Mouse (Mus musculus) heart, adult 18-20 months (tissue): ENCODE results near the gene Limch1. TPM values are rescaled to one million over a fixed set of nuclear protein-coding genes. Genes with fewer than 3 reads are reported as not detected.

Source experiments
- DNase-seq, 2 experiments: peaks; one replicate each; pipeline ENCODE4 v3.0.0; 2021 to 2022; ENCODE audit warnings: mixed read lengths in 1 of 2
- total RNA-seq, 2 experiments: library from RNA; stranded (reverse); gene quantifications; 2 replicates each; pipeline ENCODE4 v1.2.3; 2021

Gene Limch1
- total RNA-seq, 2 experiments from 2014 or later, result 237 to 240 TPM

GRCm38 (mm10) chr5:66784624-66785361 lies 39.2 kb downstream of the Limch1 start:
- DNase-seq, result no peak

- no peak for DNase-seq
Measured at GRCm38 (mm10) chr5:66785995-66786620, 40.5 kb downstream of the Limch1 start.

- DNase-seq, result no peak
Measured at GRCm38 (mm10) chr5:66786621-66787061, 41.0 kb downstream of the Limch1 start.

GRCm38 (mm10) chr5:66789041-66789440 lies 43.4 kb downstream of the Limch1 start:
- DNase-seq, result no peak

- DNase-seq, result no peak
Measured at GRCm38 (mm10) chr5:66791161-66791560, 45.5 kb downstream of the Limch1 start.

- DNase-seq, result no peak
Measured at GRCm38 (mm10) chr5:66793251-66793650, 47.6 kb downstream of the Limch1 start.

- no peak for DNase-seq
Measured at GRCm38 (mm10) chr5:66797326-66797725, 51.7 kb downstream of the Limch1 start.

- no peak for DNase-seq
Measured at GRCm38 (mm10) chr5:66798135-66798534, 52.5 kb downstream of the Limch1 start.

- DNase-seq, result peak; percentile 36 to 47
Measured at GRCm38 (mm10) chr5:66798591-66799003, 53.0 kb downstream of the Limch1 start.

- no peak for DNase-seq
Measured at GRCm38 (mm10) chr5:66800243-66800642, 54.6 kb downstream of the Limch1 start.

- no peak for DNase-seq
Measured at GRCm38 (mm10) chr5:66800977-66801376, 55.4 kb downstream of the Limch1 start.

- DNase-seq, result no peak
Measured at GRCm38 (mm10) chr5:66802196-66802595, 56.6 kb downstream of the Limch1 start.

GRCm38 (mm10) chr5:66806335-66806734 lies 60.7 kb downstream of the Limch1 start:
- no peak for DNase-seq

- DNase-seq, result no peak
Measured at GRCm38 (mm10) chr5:66807737-66808136, 62.1 kb downstream of the Limch1 start.

- peak; percentile 20 to 23 for DNase-seq
Measured at GRCm38 (mm10) chr5:66809016-66809570, 63.5 kb downstream of the Limch1 start.

GRCm38 (mm10) chr5:66810396-66810795 lies 64.8 kb downstream of the Limch1 start:
- no peak for DNase-seq

- DNase-seq, result no peak
Measured at GRCm38 (mm10) chr5:66814674-66815073, 69.0 kb downstream of the Limch1 start.

GRCm38 (mm10) chr5:66815877-66816276 lies 70.2 kb downstream of the Limch1 start:
- no peak for DNase-seq

GRCm38 (mm10) chr5:66816751-66817150 lies 71.1 kb downstream of the Limch1 start:
- no peak for DNase-seq

- no peak for DNase-seq
Measured at GRCm38 (mm10) chr5:66817184-66817956, 71.7 kb downstream of the Limch1 start.

- DNase-seq, result no peak
Measured at GRCm38 (mm10) chr5:66822500-66823205, 77.0 kb downstream of the Limch1 start.

- DNase-seq, result no peak
Measured at GRCm38 (mm10) chr5:66825586-66825985, 80.0 kb downstream of the Limch1 start.
